ENCODE assay signal across 11 mouse cellular contexts in genomic region chr10:17367430-17367829, GRCm38 (mm10).
DNase-seq lines count a peak whose midpoint lies in the region; ATAC-seq and TF ChIP-seq lines count a peak whose summit lies in the region.
"Had no signal": no experiment of that assay in that cellular context is flagged by ENCODE, and none has a peak within 500 bp of the region (broad histone marks: within the 10 kb centered on the region; RNA-seq: fewer than 3 reads in every experiment).

No protein-coding gene starts in this region.

- TF ChIP-seq CTCF in hindbrain, postnatal 0 days (IDR thresholded peaks at IDR 0.05; ENCODE audit: low read depth) = no peak
- no peak for TF ChIP-seq CTCF in C2C12 (IDR thresholded peaks at IDR 0.05; ENCODE audit: control insufficient read depth, insufficient read depth, insufficient read length)

- no peak overlapping the region for H3ac ChIP-seq in C2C12 (ENCODE audit: control insufficient read depth, insufficient read length, low read depth)

- H3K4me3 ChIP-seq in hindbrain, embryonic 10.5 days = no peak overlapping the region
- H3K4me3 ChIP-seq in hindbrain, postnatal 0 days (ENCODE audit: low read length) = no peak overlapping the region
- no peak overlapping the region for H3K4me3 ChIP-seq in C2C12 (ENCODE audit: insufficient read depth, poor library complexity, severe bottlenecking)
- H3K4me3 ChIP-seq in hindbrain, embryonic 14.5 days (replicated peaks; ENCODE audit: low read length) = no peak overlapping the region

- no peaks in the 10 kb centered on the region for H3K79me3 ChIP-seq in C2C12 (ENCODE audit: low read depth)

- H3K27ac ChIP-seq in hindbrain, embryonic 10.5 days = peak overlapping the region; percentile 70
- H3K27ac ChIP-seq in hindbrain, postnatal 0 days = no peak overlapping the region
- H3K27ac ChIP-seq in hindbrain, embryonic 14.5 days = peak overlapping the region; percentile 39; the same call in 1 of the 2 replicates
- H3K27ac ChIP-seq: liver, embryonic 14.5 days had no signal

- peaks cover 16% of the 10 kb centered on the region for H3K4me1 ChIP-seq in hindbrain, embryonic 10.5 days (replicated peaks)
- H3K4me1 ChIP-seq in hindbrain, postnatal 0 days (ENCODE audit: insufficient read depth, low read length) = no peaks in the 10 kb centered on the region
- H3K4me1 ChIP-seq in hindbrain, embryonic 14.5 days (replicated peaks; ENCODE audit: control insufficient read depth, insufficient read depth, low read length) = peaks cover 6% of the 10 kb centered on the region; the same call in 1 of the 2 replicates

- no peaks in the 10 kb centered on the region for H3K79me2 ChIP-seq in C2C12 (ENCODE audit: control insufficient read depth, insufficient read depth)

- peak; percentile 28 for DNase-seq in embryo, embryonic 10 days (ENCODE audit: low spot score)
- no peak for DNase-seq in embryo, embryonic 11 days
- no peak for DNase-seq in hindbrain, embryonic 10.5 days (ENCODE audit: low spot score)
- no peak for DNase-seq in hindbrain, postnatal 0 days (ENCODE audit: low spot score)
- DNase-seq in hindbrain, embryonic 14.5 days (ENCODE audit: low spot score) = no peak
- no peak for DNase-seq in spleen, postnatal 14 days (ENCODE audit: low spot score in 2 of 2)
- no peak for DNase-seq in lung, postnatal 4 days
- DNase-seq: gastrocnemius, postnatal 14 days; thymus, postnatal 14 days had no signal

- no peak overlapping the region for H3K9ac ChIP-seq in hindbrain, postnatal 0 days (replicated peaks; ENCODE audit: low read length)
- no peak overlapping the region for H3K9ac ChIP-seq in hindbrain, embryonic 14.5 days
- H3K9ac ChIP-seq: liver, embryonic 14.5 days had no signal

- H3K36me3 ChIP-seq in hindbrain, embryonic 10.5 days = no peaks in the 10 kb centered on the region
- H3K36me3 ChIP-seq in hindbrain, postnatal 0 days (ENCODE audit: insufficient read depth, low read length) = no peaks in the 10 kb centered on the region
- H3K36me3 ChIP-seq in C2C12 (ENCODE audit: control insufficient read depth, insufficient read depth) = no peaks in the 10 kb centered on the region
- no peaks in the 10 kb centered on the region for H3K36me3 ChIP-seq in hindbrain, embryonic 14.5 days (replicated peaks; ENCODE audit: control insufficient read depth, insufficient read depth)

- no peaks in the 10 kb centered on the region for H3K9me3 ChIP-seq in hindbrain, embryonic 10.5 days
- H3K9me3 ChIP-seq in hindbrain, postnatal 0 days (ENCODE audit: low read length) = no peaks in the 10 kb centered on the region
- no peaks in the 10 kb centered on the region for H3K9me3 ChIP-seq in hindbrain, embryonic 14.5 days (ENCODE audit: control insufficient read depth, low read length)

- H3K4me2 ChIP-seq in hindbrain, postnatal 0 days (ENCODE audit: low read depth, low read length) = no peak overlapping the region
- H3K4me2 ChIP-seq in hindbrain, embryonic 14.5 days (replicated peaks) = no peak overlapping the region

- no peak for ATAC-seq in hindbrain, postnatal 0 days
- no peak for ATAC-seq in hindbrain, embryonic 14.5 days (ENCODE audit: low FRiP score)

- H3K27me3 ChIP-seq in hindbrain, embryonic 10.5 days (ENCODE audit: insufficient read depth, poor library complexity, severe bottlenecking) = no peaks in the 10 kb centered on the region
- H3K27me3 ChIP-seq in hindbrain, postnatal 0 days (ENCODE audit: insufficient read depth, low read length) = no peaks in the 10 kb centered on the region
- H3K27me3 ChIP-seq in C2C12 (ENCODE audit: control insufficient read depth, insufficient read depth, insufficient read length) = no peaks in the 10 kb centered on the region
- no peaks in the 10 kb centered on the region for H3K27me3 ChIP-seq in hindbrain, embryonic 14.5 days (ENCODE audit: control insufficient read depth, insufficient read depth, low read length)

TF ChIP-seq in C2C12, 6 proteins besides CTCF, POLR2A, EP300 and RAD21:
- TF ChIP-seq USF1 (IDR thresholded peaks at IDR 0.05; ENCODE audit: low read depth) (peak; percentile 86), MYOD1 (IDR thresholded peaks at IDR 0.05; ENCODE audit: control insufficient read depth, insufficient read length, low read depth) (peak; percentile 42), FOSL1 (IDR thresholded peaks at IDR 0.05; ENCODE audit: insufficient read depth, low read length, poor library complexity, severe bottlenecking) (no peak)
